Mouse (Mus musculus) Patski (cell line): ENCODE measurements at regions not wholly inside any gene's neighbourhood (a gene's known extent, or its start where the extent isn't known, plus 50 kb on each side); places are given as distances from the start of the nearest gene placed in this dataset.

ENCODE experiments used
- ATAC-seq: fragments of 100-300 bp; one replicate; pipeline ENCODE4 v1.8.0; 2021
- CTCF ChIA-PET: fragments of 350-600 bp; sonication (Branson Sonifier 250); formaldehyde crosslinking; loops from one replicate; lab custom pipeline; 2022; ENCODE audit warnings: inconsistent platforms; lab: Charles Lee
- POLR2A ChIA-PET: fragments of 350-600 bp; sonication (Branson Sonifier 250); formaldehyde crosslinking; loops from one replicate; lab custom pipeline; 2022; ENCODE audit warnings: antibody characterized with exemption, inconsistent platforms; lab: Charles Lee
- DNase-seq: peaks from one replicate; pipeline ENCODE4 v3.0.0-alpha.2; 2011; ENCODE audit warnings: low read depth, low spot score
- H3K27me3 ChIP-seq: fragments of 371-371 bp; one replicate; pipeline ENCODE4 v1.5.1; 2021
- CTCF ChIP-seq: fragments of 100-300 bp; IDR thresholded peaks from one replicate; pipeline ENCODE4 v1.5.1; 2021
- in situ Hi-C: fragments of 300-500 bp; cut with MboI; formaldehyde crosslinking; loops from 3 replicates; pipeline ENCODE4 v1.11.1; 2018; ENCODE audit warnings: low pct_unique_long_range_greater_than_20kb, mixed read lengths

GRCm38 (mm10) chr4:9011129-9011518 lies 772.3 kb upstream of the Car8 start:
- DNase-seq (no peak), ATAC-seq (no peak)
- no peak for TF ChIP-seq CTCF
- POLR2A ChIA-PET, result no interaction called here
- in situ Hi-C loops, result loop anchor here (10.0 kb wide), 1 partner anchor 336 kb away; no protein-coding TSS in a partner anchor
- H3K27me3 ChIP-seq, result no peaks in the 10 kb centered on the region
- CTCF ChIA-PET, result no interaction called here

- CTCF ChIA-PET, result no interaction called here
- no peaks in the 10 kb centered on the region for H3K27me3 ChIP-seq
- no peak for TF ChIP-seq CTCF
- POLR2A ChIA-PET, result no interaction called here
- in situ Hi-C loops, result loop anchor here (10.0 kb wide), 1 partner anchor 336 kb away; no protein-coding TSS in a partner anchor
- DNase-seq, result no peak
- no peak for ATAC-seq
These were observed 771.7 kb upstream of the Car8 start for GRCm38 (mm10) chr4:9010381-9011128.

GRCm38 (mm10) chr4:9009656-9010055 lies 770.8 kb upstream of the Car8 start:
- ATAC-seq (no peak), DNase-seq (no peak)
- in situ Hi-C loops, result loop anchor here (10.0 kb wide), 1 partner anchor 335 kb away; no protein-coding TSS in a partner anchor
- POLR2A ChIA-PET, result no interaction called here
- CTCF ChIA-PET, result no interaction called here
- H3K27me3 ChIP-seq, result no peaks in the 10 kb centered on the region
- TF ChIP-seq CTCF, result no peak

- DNase-seq (no peak), ATAC-seq (no peak)
- ChIA-PET POLR2A (no interaction called here), CTCF (interaction anchor here (1.2 kb wide), 1 partner anchor 22 kb away, joined by 3 read pairs; no protein-coding TSS in a partner anchor)
- TF ChIP-seq CTCF, result no peak
- no peaks in the 10 kb centered on the region for H3K27me3 ChIP-seq
- in situ Hi-C loops, result no loop called here
These were observed 767.2 kb upstream of the Car8 start for GRCm38 (mm10) chr4:9005938-9006626.

- H3K27me3 ChIP-seq, result no peaks in the 10 kb centered on the region
- TF ChIP-seq CTCF, result no peak
- no peak for DNase-seq
- no peak for ATAC-seq
- CTCF ChIA-PET, result no interaction called here
- POLR2A ChIA-PET, result no interaction called here
- in situ Hi-C loops, result no loop called here
These were observed 765.0 kb upstream of the Car8 start for GRCm38 (mm10) chr4:9003891-9004290.

GRCm38 (mm10) chr4:9002380-9002779 lies 763.5 kb upstream of the Car8 start:
- ATAC-seq, result no peak
- ChIA-PET POLR2A (no interaction called here), CTCF (interaction anchor here (1.2 kb wide), 1 partner anchor 14 kb away, joined by 3 read pairs; no protein-coding TSS in a partner anchor)
- no peak for DNase-seq
- TF ChIP-seq CTCF, result no peak
- in situ Hi-C loops, result no loop called here
- H3K27me3 ChIP-seq, result no peaks in the 10 kb centered on the region

GRCm38 (mm10) chr4:8998606-8999005 lies 759.8 kb upstream of the Car8 start:
- DNase-seq (no peak), ATAC-seq (no peak)
- ChIA-PET POLR2A (no interaction called here), CTCF (no interaction called here)
- no peaks in the 10 kb centered on the region for H3K27me3 ChIP-seq
- in situ Hi-C loops, result no loop called here
- no peak for TF ChIP-seq CTCF

- ATAC-seq (no peak), DNase-seq (no peak)
- in situ Hi-C loops, result no loop called here
- CTCF ChIA-PET, result no interaction called here
- H3K27me3 ChIP-seq, result no peaks in the 10 kb centered on the region
- POLR2A ChIA-PET, result no interaction called here
- no peak for TF ChIP-seq CTCF
These were observed 753.3 kb upstream of the Car8 start for GRCm38 (mm10) chr4:8992171-8992570.

GRCm38 (mm10) chr4:8990551-8990950 lies 751.7 kb upstream of the Car8 start:
- ChIA-PET POLR2A (no interaction called here), CTCF (interaction anchor here (1.4 kb wide), 1 partner anchor 107 kb away, joined by 3 read pairs; no protein-coding TSS in a partner anchor)
- ATAC-seq (no peak), DNase-seq (no peak)
- H3K27me3 ChIP-seq, result no peaks in the 10 kb centered on the region
- in situ Hi-C loops, result no loop called here
- no peak for TF ChIP-seq CTCF

GRCm38 (mm10) chr4:8989614-8990013 lies 750.8 kb upstream of the Car8 start:
- H3K27me3 ChIP-seq, result no peaks in the 10 kb centered on the region
- ATAC-seq (no peak), DNase-seq (no peak)
- ChIA-PET CTCF (interaction anchor here (1.4 kb wide), 1 partner anchor 108 kb away, joined by 3 read pairs; no protein-coding TSS in a partner anchor), POLR2A (no interaction called here)
- TF ChIP-seq CTCF, result no peak
- in situ Hi-C loops, result no loop called here

- ChIA-PET CTCF (interaction anchor here (1.4 kb wide), 1 partner anchor 108 kb away, joined by 3 read pairs; no protein-coding TSS in a partner anchor), POLR2A (no interaction called here)
- no peaks in the 10 kb centered on the region for H3K27me3 ChIP-seq
- ATAC-seq (no peak), DNase-seq (no peak)
- in situ Hi-C loops, result no loop called here
- TF ChIP-seq CTCF, result no peak
These were observed 750.3 kb upstream of the Car8 start for GRCm38 (mm10) chr4:8989110-8989509.
